Mouse (Mus musculus): ENCODE results near the gene Man1a2.
A peak's percentile ranks its signal among the peaks of the same experiment; 100 is the strongest.

Gene Man1a2

GRCm38 (mm10) chr3:100685087-100685762 lies at the start of gene Man1a2:
Gene Man1a2, minus strand, starts transcription at chr3:100685503.
- DNase-seq (ENCODE audit: low spot score) = peak; percentile 87

- no peak for DNase-seq (ENCODE audit: low spot score)
Measured at GRCm38 (mm10) chr3:100734482-100735154, 49.3 kb upstream of the Man1a2 start.

- DNase-seq (ENCODE audit: low spot score) = no peak
Measured at GRCm38 (mm10) chr3:100731896-100732295, 46.6 kb upstream of the Man1a2 start.

GRCm38 (mm10) chr3:100731347-100731746 lies 46.0 kb upstream of the Man1a2 start:
- DNase-seq (ENCODE audit: low spot score) = no peak

GRCm38 (mm10) chr3:100728008-100728712 lies 42.9 kb upstream of the Man1a2 start:
- no peak for DNase-seq (ENCODE audit: low spot score)

- no peak for DNase-seq (ENCODE audit: low spot score)
Measured at GRCm38 (mm10) chr3:100725960-100726674, 40.8 kb upstream of the Man1a2 start.

- DNase-seq (ENCODE audit: low spot score) = no peak
Measured at GRCm38 (mm10) chr3:100720786-100721300, 35.5 kb upstream of the Man1a2 start.

GRCm38 (mm10) chr3:100716241-100716640 lies 30.9 kb upstream of the Man1a2 start:
- DNase-seq (ENCODE audit: low spot score) = no peak

- no peak for DNase-seq (ENCODE audit: low spot score)
Measured at GRCm38 (mm10) chr3:100715367-100715766, 30.1 kb upstream of the Man1a2 start.

- DNase-seq (ENCODE audit: low spot score) = no peak
Measured at GRCm38 (mm10) chr3:100713142-100714005, 28.1 kb upstream of the Man1a2 start.

- no peak for DNase-seq (ENCODE audit: low spot score)
Measured at GRCm38 (mm10) chr3:100712140-100712539, 26.8 kb upstream of the Man1a2 start.

GRCm38 (mm10) chr3:100711486-100711885 lies 26.2 kb upstream of the Man1a2 start:
- no peak for DNase-seq (ENCODE audit: low spot score)

GRCm38 (mm10) chr3:100707117-100707516 lies 21.8 kb upstream of the Man1a2 start:
- no peak for DNase-seq (ENCODE audit: low spot score)

GRCm38 (mm10) chr3:100705128-100705667 lies 19.9 kb upstream of the Man1a2 start:
- no peak for DNase-seq (ENCODE audit: low spot score)

GRCm38 (mm10) chr3:100703847-100704644 lies 18.7 kb upstream of the Man1a2 start:
- DNase-seq (ENCODE audit: low spot score) = no peak

- no peak for DNase-seq (ENCODE audit: low spot score)
Measured at GRCm38 (mm10) chr3:100702875-100703846, 17.9 kb upstream of the Man1a2 start.

- DNase-seq (ENCODE audit: low spot score) = no peak
Measured at GRCm38 (mm10) chr3:100688747-100689146, 3.4 kb upstream of the Man1a2 start.

GRCm38 (mm10) chr3:100686756-100687155 lies 1.5 kb upstream of the Man1a2 start:
- no peak for DNase-seq (ENCODE audit: low spot score)
